Mouse (Mus musculus) liver, adult 2 months (tissue): Measurements from ENCODE around the gene Kirrel3.

Experiments
- CTCF ChIP-seq: fragments of 200-500 bp; IDR thresholded peaks from 2 replicates; pipeline ENCODE4 v1.5.1; 2011; ENCODE audit warnings: low read depth, low read length, control low read depth
- POLR2A ChIP-seq: fragments of 200-500 bp; IDR thresholded peaks from 2 replicates; pipeline ENCODE4 v1.6.1; 2011; ENCODE audit warnings: low read length, control low read depth; ENCODE audit not compliant: insufficient read depth; ENCODE audit errors: extremely low read depth

DNA sequence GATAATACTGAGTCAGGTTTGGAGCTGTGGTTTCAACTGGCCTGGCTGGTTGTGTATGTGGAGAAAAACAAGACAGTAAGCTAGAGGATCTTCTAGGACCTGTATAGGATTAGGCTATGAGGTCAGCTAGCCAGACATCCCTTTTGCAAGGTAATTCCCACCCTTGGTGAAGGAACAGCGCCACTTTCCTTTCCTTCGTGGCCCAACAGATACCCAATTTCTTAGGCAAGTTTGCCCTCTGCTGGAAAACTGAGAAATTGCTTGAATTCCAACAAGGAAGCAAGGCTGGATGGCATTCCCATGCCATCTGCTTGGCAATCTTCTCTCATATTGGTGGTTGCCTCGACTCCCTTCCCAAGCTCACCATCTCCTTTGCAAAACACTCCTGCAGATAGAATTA is 533.7 kb downstream of the Kirrel3 start:
- no peak for TF ChIP-seq POLR2A
- TF ChIP-seq CTCF: peak; percentile 33
